Mouse (Mus musculus) myocyte (in vitro differentiated cells): ENCODE measurements around the gene Hagh. TPM values are rescaled to one million over a fixed set of nuclear protein-coding genes. Genes with fewer than 3 reads are reported as not detected.

Experiments
- H3K27me3 ChIP-seq: one replicate; pipeline ENCODE4 v1.6.1; 2011; ENCODE audit not compliant: control insufficient read depth, insufficient read depth, insufficient read length
- H3K36me3 ChIP-seq: one replicate; pipeline ENCODE4 v1.6.1; 2011; ENCODE audit not compliant: control insufficient read depth, insufficient read depth
- H3K4me2 ChIP-seq: one replicate; pipeline ENCODE4 v1.6.1; 2011; ENCODE audit warnings: low read depth, control low read depth
- H3K4me3 ChIP-seq: one replicate; pipeline ENCODE4 v1.5.1; 2011; ENCODE audit warnings: mild to moderate bottlenecking, control low read depth, moderate library complexity
- H3K79me2 ChIP-seq: one replicate; pipeline ENCODE4 v1.6.1; 2011; ENCODE audit not compliant: control insufficient read depth, insufficient read depth
- H3ac ChIP-seq: one replicate; pipeline ENCODE4 v1.6.1; 2011; ENCODE audit not compliant: control insufficient read depth, insufficient read length
- CEBPB ChIP-seq: IDR thresholded peaks from 2 replicates; pipeline ENCODE4 v1.6.1; 2011; ENCODE audit warnings: mild to moderate bottlenecking, moderate library complexity; ENCODE audit not compliant: poor library complexity, insufficient read depth, severe bottlenecking
- E2F4 ChIP-seq: IDR thresholded peaks from one replicate; pipeline ENCODE4 v1.6.1; 2011; ENCODE audit warnings: mild to moderate bottlenecking, control low read depth, moderate library complexity; ENCODE audit not compliant: insufficient read depth
- MAX ChIP-seq: IDR thresholded peaks from one replicate; pipeline ENCODE4 v1.6.1; 2011; ENCODE audit warnings: low read depth, mild to moderate bottlenecking, control low read depth
- MYOD1 ChIP-seq, 3 experiments: IDR thresholded peaks; one replicate each; pipeline ENCODE4 v1.6.1; 2011; ENCODE audit warnings: control low read depth in 2 of 3, low read depth in 2 of 3, mild to moderate bottlenecking in 2 of 3, moderate library complexity in 1 of 3; ENCODE audit not compliant: insufficient read length in 2 of 3, control insufficient read depth in 1 of 3
- MYOG ChIP-seq, 3 experiments: IDR thresholded peaks; one replicate each; pipeline ENCODE4 v1.6.1; 2011; ENCODE audit warnings: control low read depth in 2 of 3, low read depth in 2 of 3, mild to moderate bottlenecking in 2 of 3; ENCODE audit not compliant: insufficient read length in 2 of 3, control insufficient read depth in 1 of 3, insufficient read depth in 1 of 3
- POLR2A ChIP-seq: IDR thresholded peaks from one replicate; pipeline ENCODE4 v1.6.1; 2011; ENCODE audit warnings: low read depth, mild to moderate bottlenecking, control low read depth, moderate library complexity; ENCODE audit not compliant: insufficient read length
- POLR2AphosphoS2 ChIP-seq: IDR thresholded peaks from one replicate; pipeline ENCODE4 v1.6.1; 2011; ENCODE audit warnings: low read depth, control low read depth; ENCODE audit not compliant: insufficient read length
- REST ChIP-seq: IDR thresholded peaks from one replicate; pipeline ENCODE4 v1.6.1; 2011; ENCODE audit warnings: mild to moderate bottlenecking, control low read depth, moderate library complexity; ENCODE audit not compliant: insufficient read depth, insufficient read length
- SRF ChIP-seq: IDR thresholded peaks from one replicate; pipeline ENCODE4 v1.6.1; 2011; ENCODE audit warnings: low read depth; ENCODE audit not compliant: control insufficient read depth, insufficient read length
- TCF12 ChIP-seq: IDR thresholded peaks from one replicate; pipeline ENCODE4 v1.6.1; 2011; ENCODE audit warnings: mild to moderate bottlenecking, control low read depth; ENCODE audit not compliant: poor library complexity, insufficient read depth, severe bottlenecking
- TCF3 ChIP-seq: IDR thresholded peaks from one replicate; pipeline ENCODE4 v1.6.1; 2011; ENCODE audit warnings: low read depth, control low read depth; ENCODE audit not compliant: insufficient read length
- USF1 ChIP-seq: IDR thresholded peaks from one replicate; pipeline ENCODE4 v1.6.1; 2011; ENCODE audit warnings: low read depth, mild to moderate bottlenecking, control low read depth, moderate library complexity
- polyA plus RNA-seq: library from polyadenylated mRNA; unstranded; fragments of >200 nt; fragmentation: generic; extraction: Trizol; gene quantifications from one replicate; pipeline ENCODE4 v1.2.1, GENCODE M21; 2012; ENCODE audit warnings: missing spikeins

Hagh gene
- polyA plus RNA-seq, 1 experiment, result 58.3 TPM

GRCm38 (mm10) chr17:24892785-24893184 is 52.8 kb downstream of the Hagh start:
- Histone ChIP-seq H3ac (no peak overlapping the region), H3K27me3 (no peaks in the 10 kb centered on the region), H3K36me3 (peaks cover 5% of the 10 kb centered on the region)

GRCm38 (mm10) chr17:24893276-24893675 is 53.3 kb downstream of the Hagh start:
- Histone ChIP-seq H3K4me2 (no peak overlapping the region), H3K36me3 (peaks cover 5% of the 10 kb centered on the region), H3K27me3 (no peaks in the 10 kb centered on the region), H3K79me2 (peaks cover 12% of the 10 kb centered on the region), H3ac (no peak overlapping the region), H3K4me3 (peak overlapping the region; percentile 97)
- TF ChIP-seq TCF12 (no peak), E2F4 (no peak), MAX (no peak), USF1 (no peak), MYOG (IDR thresholded peaks at IDR 0.05; ENCODE audit: control insufficient read depth in 1 of 3, insufficient read depth in 1 of 3, insufficient read length in 2 of 3, low read depth in 2 of 3) (no peak), POLR2A (no peak), MYOD1 (IDR thresholded peaks at IDR 0.05; ENCODE audit: control insufficient read depth in 1 of 3, insufficient read length in 2 of 3, low read depth in 2 of 3) (no peak), CEBPB (no peak), POLR2AphosphoS2 (no peak), TCF3 (no peak), SRF (no peak), REST (no peak)

More at GRCm38 (mm10) chr17:24892785-24893184, 52.8 kb downstream of the Hagh start:
- Histone ChIP-seq H3K4me2 (no peak overlapping the region), H3K79me2 (peaks cover 12% of the 10 kb centered on the region), H3K4me3 (no peak overlapping the region)
- TF ChIP-seq POLR2AphosphoS2 (peak; percentile 27), E2F4 (no peak)

- H3K79me2 ChIP-seq, result peaks cover 12% of the 10 kb centered on the region
- peak overlapping the region; percentile 97 for H3K4me3 ChIP-seq
- peak overlapping the region; percentile 94 for H3K4me2 ChIP-seq
- H3K27me3 ChIP-seq, result no peaks in the 10 kb centered on the region
- TF ChIP-seq MYOD1 (IDR thresholded peaks at IDR 0.05; ENCODE audit: control insufficient read depth in 1 of 3, insufficient read length in 2 of 3, low read depth in 2 of 3) (peak in 1 of 3 experiments; percentile 6), MAX (no peak), POLR2A (no peak), E2F4 (no peak), POLR2AphosphoS2 (no peak)
- peak overlapping the region; percentile 82 for H3ac ChIP-seq
- peaks cover 5% of the 10 kb centered on the region for H3K36me3 ChIP-seq
Measured at GRCm38 (mm10) chr17:24894061-24894994, 54.4 kb downstream of the Hagh start.

GRCm38 (mm10) chr17:24894995-24895547 is 55.1 kb downstream of the Hagh start, which contains the start of the genes Eme2 and Mrps34:
Eme2 (minus strand) TSS chr17:24895087.
Mrps34 (plus strand) TSS chr17:24895116.
- Histone ChIP-seq H3K79me2 (peaks cover 12% of the 10 kb centered on the region), H3K27me3 (no peaks in the 10 kb centered on the region), H3K4me3 (peak within 1 kb of the TSS; percentile 97), H3ac (peak within 1 kb of the TSS; percentile 82), H3K4me2 (peak within 1 kb of the TSS; percentile 99), H3K36me3 (peaks cover 5% of the 10 kb centered on the region)
- TF ChIP-seq MYOD1 (IDR thresholded peaks at IDR 0.05; ENCODE audit: control insufficient read depth in 1 of 3, insufficient read length in 2 of 3, low read depth in 2 of 3), result peak in 1 of 3 experiments; percentile 51
- peak in 1 of 3 experiments; percentile 63 for TF ChIP-seq MYOG (IDR thresholded peaks at IDR 0.05; ENCODE audit: control insufficient read depth in 1 of 3, insufficient read depth in 1 of 3, insufficient read length in 2 of 3, low read depth in 2 of 3)
- peak; percentile 86 for TF ChIP-seq POLR2AphosphoS2
- peak; percentile 71 for TF ChIP-seq POLR2A
- TF ChIP-seq E2F4, result no peak
- no peak for TF ChIP-seq SRF
- TF ChIP-seq CEBPB, result no peak
- TF ChIP-seq REST, result no peak

GRCm38 (mm10) chr17:24895571-24896240 is 55.8 kb downstream of the Hagh start:
- Histone ChIP-seq H3ac (peak overlapping the region; percentile 82), H3K4me3 (peak overlapping the region; percentile 97), H3K36me3 (peaks cover 5% of the 10 kb centered on the region), H3K27me3 (no peaks in the 10 kb centered on the region), H3K79me2 (peaks cover 12% of the 10 kb centered on the region), H3K4me2 (peak overlapping the region; percentile 99)
- TF ChIP-seq SRF, result no peak
- no peak for TF ChIP-seq REST
- TF ChIP-seq POLR2A, result no peak
- TF ChIP-seq TCF12, result no peak
- no peak for TF ChIP-seq MYOD1 (IDR thresholded peaks at IDR 0.05; ENCODE audit: control insufficient read depth in 1 of 3, insufficient read length in 2 of 3, low read depth in 2 of 3)
- TF ChIP-seq POLR2AphosphoS2, result no peak
- TF ChIP-seq USF1, result no peak
